Mouse (Mus musculus) colon, adult 2 months (tissue): Measurements from ENCODE around the gene Haao. TPM values are rescaled to one million over a fixed set of nuclear protein-coding genes. Genes with fewer than 3 reads are reported as not detected.

ENCODE experiments used
- polyA plus RNA-seq: library from polyadenylated mRNA; depleted of rRNA; stranded (reverse); fragments of >200 nt; gene quantifications from 2 replicates; pipeline ENCODE4 v1.2.3, GENCODE M21; 2012; rRNA removed

Gene Haao
- polyA plus RNA-seq = 3.1 TPM in 2 replicates

DNA sequence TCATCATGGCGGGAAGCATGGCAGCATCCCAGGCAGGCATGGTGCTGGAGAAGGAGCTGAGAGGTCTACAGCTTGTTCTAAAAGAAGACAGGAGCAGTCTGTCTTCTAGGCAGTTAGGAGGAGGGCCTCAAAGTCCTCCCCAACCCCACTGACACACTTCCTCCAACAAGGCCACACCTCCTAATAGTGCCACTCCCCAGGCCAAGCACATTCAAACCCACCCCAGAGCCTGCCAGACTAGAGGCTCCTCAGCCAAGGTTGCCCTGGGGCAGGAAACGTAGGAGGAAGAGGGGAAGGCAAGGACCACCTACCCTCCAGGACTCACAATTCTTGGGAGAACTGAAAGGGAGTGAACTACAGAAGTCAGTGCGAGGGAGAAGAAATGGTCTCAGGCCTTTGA, at the start of gene Haao:
TSS of gene Haao (minus strand) at position 149 of the 400 bp plus-strand sequence.

Other genes starting within 250 kb of the Haao start
- 0.28 and 0.44 TPM in 2 replicates for gene Kcng3, start 216.1 kb downstream of the Haao start, polyA plus RNA-seq
- 37.1 and 39.0 TPM in 2 replicates for gene Mta3, start 141.8 kb downstream of the Haao start, polyA plus RNA-seq